ENCODE assay signal across 8 mouse cellular contexts in the genomic region with DNA sequence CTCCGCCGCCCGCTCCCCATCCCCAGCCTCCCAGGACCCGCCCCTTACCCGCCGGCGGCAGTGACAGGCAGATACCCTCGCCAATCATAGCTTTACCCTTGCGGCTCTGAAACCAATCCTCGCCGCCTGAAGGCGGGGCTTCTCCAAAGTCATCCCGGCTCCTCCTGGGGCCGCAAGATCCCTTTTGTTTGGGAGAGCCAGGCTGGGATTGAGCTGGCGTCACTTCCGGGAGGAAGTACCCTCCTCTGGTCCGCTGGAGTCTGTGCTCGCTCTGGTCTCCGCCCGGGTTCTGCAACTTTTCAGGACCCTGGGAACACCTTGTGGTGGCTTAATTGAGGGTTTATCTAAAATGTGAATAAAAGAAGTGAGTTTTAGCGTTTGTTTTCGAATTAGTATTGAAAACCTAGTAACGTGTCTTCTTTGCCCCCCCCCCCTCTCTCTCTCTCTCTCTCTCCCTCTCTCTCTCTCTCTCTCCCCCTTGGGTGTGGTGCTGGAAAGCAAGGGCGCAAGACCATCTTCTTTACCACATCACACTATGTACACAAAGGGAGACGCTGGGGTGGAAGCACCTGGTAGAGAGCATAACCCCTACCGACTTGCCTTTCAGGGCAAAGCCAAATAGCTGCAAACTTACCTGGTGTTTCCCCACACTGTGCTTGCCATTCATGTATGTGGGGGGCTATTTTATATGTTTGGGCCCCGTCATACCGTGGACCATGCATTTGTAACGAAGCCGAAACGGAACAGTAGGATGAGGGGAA. TPM values are rescaled to one million over a fixed set of nuclear protein-coding genes. Genes with fewer than 3 reads are reported as not detected.
A peak's percentile ranks its signal among the peaks of the same experiment; 100 is the strongest.
DNase-seq lines count a peak whose midpoint lies in the region; ATAC-seq lines count a peak whose summit lies in the region.

TSS of gene Cttnbp2nl (minus strand) at position 210 of the 761 bp plus-strand sequence.

- no peaks in the 10 kb centered on the region for H3K27me3 ChIP-seq in hindbrain, embryonic 15.5 days

- H3K4me2 ChIP-seq in hindbrain, embryonic 15.5 days = peak within 1 kb of the TSS; percentile 64

- peak; percentile 99 for DNase-seq in NIH3T3 (ENCODE audit: low read depth)
- peak; percentile 99 to 100 for DNase-seq in cerebellum, postnatal 10 days
- peak; percentile 98 to 99 for DNase-seq in frontal cortex, postnatal 36 days (ENCODE audit: low spot score in 2 of 2)
- DNase-seq in left cerebral cortex, adult 11 months (ENCODE audit: low spot score) = peak; percentile 97
- DNase-seq in lung, postnatal 4 days = peak; percentile 98 to 99
- DNase-seq in right cerebral cortex, adult 18-20 months = peak; percentile 99
- DNase-seq in urinary bladder, postnatal 10 days (ENCODE audit: low spot score) = peak; percentile 94

- H3K4me3 ChIP-seq in hindbrain, embryonic 15.5 days = peak within 1 kb of the TSS; percentile 99

- H3K27ac ChIP-seq in hindbrain, embryonic 15.5 days (replicated peaks) = peak within 1 kb of the TSS; percentile 98

- peaks cover 35% of the 10 kb centered on the region for H3K4me1 ChIP-seq in hindbrain, embryonic 15.5 days (replicated peaks)

- H3K9me3 ChIP-seq in hindbrain, embryonic 15.5 days = no peaks in the 10 kb centered on the region

- peak within 1 kb of the TSS; percentile 96 for H3K9ac ChIP-seq in hindbrain, embryonic 15.5 days

- 4% methylated on average over 31 of the region's 31 CpGs for WGBS in hindbrain, embryonic 15.5 days

- peak; percentile 99 for ATAC-seq in hindbrain, embryonic 15.5 days (ENCODE audit: low FRiP score, low read depth)

- H3K36me3 ChIP-seq in hindbrain, embryonic 15.5 days = no peaks in the 10 kb centered on the region

RNA-seq across cellular contexts. Expression of gene Cttnbp2nl, which starts in this region (rescaled TPM):
- 47.4 and 50.6 TPM in 2 replicates for polyA plus RNA-seq in hindbrain, embryonic 15.5 days (2015; fragmentation: Nextera tagmentation; extraction: Ambion mirVana)

Comparison
In these comparisons a context has a peak if more than half of its experiments do, and no peak if none do; other contexts are left out.
1. Peak in every context shown above with its lines: DNase-seq, ATAC-seq, H3K4me3 ChIP-seq and H3K27ac ChIP-seq.